Mouse (Mus musculus) v-Abl transformed pro-B cells (cell line): ENCODE data around the gene Nsl1.

Source experiments
- in situ Hi-C, 2 experiments: fragments of 400-800 bp; cut with MboI; formaldehyde crosslinking; loops; one replicate each; pipeline ENCODE4 v1.15.1; 2025; ENCODE audit not compliant: unreplicated experiment in 2 of 2

Gene Nsl1

DNA sequence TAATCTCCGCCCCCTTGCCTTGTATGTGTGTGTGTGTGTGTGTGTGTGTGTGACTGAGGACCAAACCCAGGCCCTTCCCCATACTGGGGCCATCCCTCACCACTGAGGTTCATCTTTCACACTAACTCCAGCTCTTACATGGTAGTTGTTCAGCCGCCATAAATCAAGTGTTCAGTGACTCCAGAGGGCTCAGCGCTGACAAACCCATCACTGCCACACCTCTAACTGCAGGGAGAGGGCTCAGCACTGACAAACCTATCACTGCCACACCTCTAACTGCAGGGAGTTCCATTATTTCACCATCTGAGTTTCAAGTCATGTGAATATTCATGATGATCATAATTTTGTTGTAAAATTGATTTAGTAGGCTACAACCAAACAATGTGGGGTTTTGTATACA is 9.3 kb upstream of the Nsl1 start:
- in situ Hi-C loops, result no loop called here

DNA sequence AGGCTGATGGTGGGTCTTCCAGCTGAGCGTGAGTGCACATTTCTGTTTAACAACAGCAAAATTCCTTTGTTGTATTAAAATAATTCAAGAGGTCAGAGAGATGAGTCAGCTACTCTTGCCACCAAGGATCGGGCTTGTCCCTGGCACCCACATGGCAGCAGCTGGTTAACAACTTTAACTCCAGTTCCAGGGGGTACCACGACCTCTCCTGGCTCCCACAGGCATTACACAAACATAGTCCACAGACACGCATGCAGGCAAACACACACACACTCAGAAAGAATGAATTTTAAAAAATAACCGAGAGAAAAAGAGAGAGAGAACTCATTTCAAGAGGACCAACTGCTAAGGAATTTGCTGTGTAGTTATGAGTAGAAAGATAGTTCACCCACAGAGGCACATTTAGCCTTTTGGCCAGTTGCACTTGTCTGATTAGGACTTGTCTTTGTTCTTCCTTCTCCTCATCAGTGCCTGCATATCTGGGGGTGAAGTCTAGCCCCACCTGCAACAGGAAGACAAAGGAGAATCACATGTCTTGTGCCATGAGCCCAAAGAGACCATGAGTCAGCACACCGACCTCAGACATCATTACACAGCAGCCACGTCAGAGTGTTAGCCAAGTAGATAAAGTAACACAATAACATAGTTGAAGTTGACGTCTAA is 7.8 kb upstream of the Nsl1 start:
- in situ Hi-C loops, result no loop called here

DNA sequence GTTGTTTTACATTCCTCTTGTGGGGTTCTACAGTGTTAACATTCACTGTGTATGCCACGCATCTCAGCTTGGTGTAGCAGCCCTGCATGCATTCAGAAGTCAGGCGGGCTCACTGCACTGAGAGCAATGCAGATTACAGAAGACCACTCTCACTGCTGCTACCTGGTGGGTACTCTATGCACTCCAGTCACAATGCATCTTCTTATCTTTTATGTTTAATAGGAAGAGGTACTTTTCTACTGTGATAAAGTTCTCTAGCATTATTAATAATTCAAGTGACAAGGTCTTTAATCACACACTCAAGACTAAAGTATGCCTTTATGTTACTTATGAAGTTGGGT is 7.3 kb upstream of the Nsl1 start:
- in situ Hi-C loops, result no loop called here

DNA sequence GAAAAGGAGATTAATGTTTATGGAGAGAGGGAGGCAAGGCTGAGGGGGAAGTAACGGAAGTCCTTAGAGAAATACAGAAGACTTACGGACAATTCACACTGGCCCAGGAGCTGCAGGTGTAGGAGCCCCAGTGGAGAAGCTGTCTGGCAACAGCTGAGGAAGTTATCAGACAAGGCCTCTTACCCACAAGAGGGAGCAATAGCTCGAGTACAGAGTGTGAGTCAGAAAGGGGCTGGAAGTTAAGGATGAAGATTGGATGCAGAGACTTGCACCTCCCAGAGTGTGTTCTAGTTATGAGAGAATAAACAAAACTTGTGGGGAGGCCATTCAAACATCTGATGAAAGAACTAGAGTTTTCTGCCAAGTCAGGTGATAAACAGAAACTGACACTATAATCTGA is 5.4 kb upstream of the Nsl1 start:
- in situ Hi-C loops, result no loop called here

DNA sequence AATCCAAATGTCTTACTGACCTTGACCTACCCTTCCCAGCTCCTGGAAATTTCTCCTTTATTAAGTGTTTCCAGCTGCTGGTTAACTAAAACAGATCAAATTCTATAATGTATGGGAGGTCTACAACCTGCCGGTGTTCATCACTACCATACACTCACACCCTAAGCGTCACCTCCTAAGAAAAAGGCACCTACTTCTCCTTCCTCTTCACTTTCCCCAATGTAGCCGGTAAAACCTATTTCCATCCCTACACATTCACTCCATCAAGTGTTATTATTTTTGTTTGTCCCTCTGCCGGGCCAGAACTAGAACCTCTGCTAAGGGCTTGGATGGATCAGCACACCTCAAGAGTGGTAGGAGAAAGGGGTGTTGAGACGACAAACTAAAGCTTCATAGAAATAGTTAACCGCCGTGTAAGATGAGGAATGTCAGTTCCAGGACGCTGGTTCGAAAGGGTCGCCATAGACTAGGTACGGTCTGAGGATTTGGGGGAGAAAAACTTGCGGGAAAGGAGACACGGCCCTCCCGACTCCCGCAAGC is 501 bp upstream of the Nsl1 start:
- in situ Hi-C loops, result loop anchor here in 1 of 2 experiments (5.0 kb wide), 1 partner anchor 35 kb away; the partner anchor contains the start of gene Flvcr1

DNA sequence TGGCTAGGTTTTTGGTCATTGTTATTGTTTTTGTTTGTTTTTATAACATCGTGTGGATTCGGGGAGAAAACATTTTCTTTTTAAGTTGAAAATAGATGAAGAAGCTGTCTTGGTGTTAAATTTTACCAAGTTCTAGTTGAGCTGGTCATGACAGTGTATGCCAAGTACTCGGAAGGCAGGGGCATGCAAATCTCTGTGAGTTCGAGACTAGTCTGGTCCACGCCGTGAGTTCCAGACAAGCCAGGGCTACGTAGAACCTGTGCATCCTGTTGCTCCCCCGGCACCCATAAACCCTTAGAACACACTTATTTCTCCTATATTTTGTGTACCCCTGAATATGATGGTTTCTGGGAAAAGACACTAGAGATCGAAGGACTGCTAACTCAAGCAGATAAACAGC is 888 bp downstream of the Nsl1 start:
- in situ Hi-C loops, result loop anchor here in 1 of 2 experiments (5.0 kb wide), 1 partner anchor 36 kb away; the partner anchor contains the start of gene Flvcr1

DNA sequence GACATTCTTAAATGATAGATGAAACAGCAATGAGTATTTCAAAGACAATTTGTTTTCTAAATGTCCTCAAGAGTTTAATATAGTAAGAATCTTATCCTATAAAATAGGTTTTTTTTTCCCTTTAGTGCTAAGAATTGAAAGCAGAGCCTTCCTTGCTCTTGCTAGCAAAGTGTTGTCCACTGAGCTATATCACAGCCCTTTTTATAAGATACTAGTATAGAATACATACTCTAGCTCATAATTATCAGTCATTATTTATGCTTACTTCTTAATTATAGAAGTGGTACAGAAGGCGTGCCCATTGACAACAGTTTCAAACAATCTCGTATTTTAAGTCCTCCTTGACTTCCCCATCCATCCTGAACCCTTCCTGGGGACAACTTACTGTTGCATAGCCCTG is 1.7 kb downstream of the Nsl1 start:
- in situ Hi-C loops, result loop anchor here in 1 of 2 experiments (5.0 kb wide), 1 partner anchor 37 kb away; the partner anchor contains the start of gene Flvcr1

DNA sequence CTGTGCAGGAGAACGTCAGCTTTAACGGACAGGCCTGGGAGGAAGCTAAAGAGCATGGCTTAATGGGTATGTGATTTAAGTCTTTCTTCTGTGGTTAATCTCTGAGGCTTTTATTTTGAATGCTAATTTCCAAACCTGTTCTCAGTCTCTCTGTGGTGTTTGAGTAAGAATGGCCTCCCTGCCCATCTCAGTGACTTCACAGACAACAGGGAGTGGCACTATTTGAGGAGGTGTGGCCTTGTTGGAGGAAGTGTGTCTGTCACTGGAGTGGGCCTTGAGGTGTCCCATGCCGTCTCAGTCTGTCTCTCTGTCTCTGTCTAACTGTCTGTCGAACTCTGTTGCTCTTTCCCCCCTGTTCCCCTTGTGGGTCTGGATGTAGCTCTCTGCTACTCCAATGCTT is 2.4 kb downstream of the Nsl1 start:
- in situ Hi-C loops, result no loop called here

DNA sequence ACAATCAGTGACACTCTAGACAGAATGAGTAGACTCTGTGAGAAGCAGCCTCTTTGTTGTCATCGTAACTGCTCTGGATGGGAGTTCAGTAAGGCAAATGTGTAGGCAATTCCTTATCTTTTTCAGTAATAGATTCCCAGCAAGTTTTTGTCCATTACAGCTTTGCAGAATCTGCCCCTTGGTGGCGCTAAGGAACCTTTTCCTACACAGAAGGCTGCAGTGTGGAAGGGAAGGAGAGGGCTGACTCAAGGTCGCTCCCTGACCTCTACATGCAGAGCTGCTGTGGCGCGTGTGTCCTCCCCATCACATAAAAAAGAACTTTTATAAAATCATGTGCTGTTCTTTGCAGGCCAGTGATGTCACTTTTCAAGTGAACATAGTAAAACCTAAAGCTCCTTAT is 5.6 kb downstream of the Nsl1 start:
- in situ Hi-C loops, result no loop called here

DNA sequence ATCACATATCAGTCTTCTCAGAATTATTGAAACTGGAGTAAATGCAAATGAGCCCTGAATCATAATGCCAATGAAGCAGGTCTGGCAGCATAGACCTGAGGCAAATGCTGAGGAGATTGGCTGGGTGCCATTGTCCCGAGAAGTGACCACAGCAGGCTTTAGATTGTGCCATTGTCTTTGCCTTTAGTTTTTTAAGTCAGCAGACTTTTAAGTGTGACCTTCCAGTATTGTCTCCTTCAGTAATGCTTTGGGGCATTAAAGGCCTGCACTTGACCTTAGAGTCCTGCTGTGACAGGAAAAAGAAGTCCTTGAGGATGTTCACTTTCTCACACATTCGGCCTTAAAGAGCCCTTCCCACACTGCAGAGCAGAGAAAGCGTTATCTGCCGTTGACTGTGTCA is 7.4 kb downstream of the Nsl1 start:
- in situ Hi-C loops, result no loop called here

DNA sequence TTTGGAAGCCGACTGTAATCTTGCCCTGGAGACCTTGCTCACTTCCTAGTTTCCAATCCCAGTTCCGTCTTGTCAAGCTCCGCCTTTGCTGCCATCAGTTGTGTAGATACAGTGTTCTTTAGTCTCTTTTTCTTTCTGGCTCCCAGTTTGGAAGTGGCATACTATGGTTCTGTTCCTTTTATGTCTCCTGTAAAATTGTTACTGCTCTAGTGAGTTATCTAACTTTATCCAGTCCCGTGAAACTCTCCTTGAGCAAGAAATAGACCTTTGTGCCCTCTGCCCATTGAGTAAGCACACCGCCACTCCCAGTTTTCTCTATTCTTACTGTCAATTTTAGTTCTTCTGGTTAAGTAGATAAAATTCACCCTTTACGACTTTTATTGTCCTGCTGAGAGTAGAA is 8.8 kb downstream of the Nsl1 start:
- in situ Hi-C loops, result no loop called here

DNA sequence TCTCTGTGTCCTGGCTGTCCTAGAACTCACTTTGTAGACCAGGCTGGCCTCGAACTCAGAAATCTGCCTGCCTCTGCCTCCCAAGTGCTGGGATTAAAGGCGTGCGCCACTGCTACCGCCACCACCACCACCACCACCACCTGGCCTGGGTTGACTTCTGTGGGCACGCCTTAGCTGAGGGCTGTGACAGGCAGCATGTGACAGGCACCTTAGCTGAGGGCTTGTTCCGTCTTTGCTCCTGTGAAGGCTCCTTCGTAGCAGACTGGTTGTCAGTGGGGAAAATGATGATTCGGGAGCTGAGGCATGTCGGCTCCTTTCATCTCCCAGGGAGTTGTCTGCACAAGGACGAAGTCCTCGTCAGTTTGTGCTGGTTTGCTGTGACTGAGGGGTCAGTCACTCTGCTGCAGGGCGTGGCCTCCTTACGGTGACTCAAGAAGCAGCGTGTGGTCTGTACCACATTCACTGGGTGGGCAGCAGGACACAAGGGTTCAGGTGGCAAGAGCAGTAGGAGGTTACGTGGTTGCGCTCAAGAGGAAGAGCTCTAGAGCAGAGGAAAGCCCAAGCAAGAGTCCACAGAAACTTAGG is 9.6 kb downstream of the Nsl1 start:
- in situ Hi-C loops, result no loop called here

DNA sequence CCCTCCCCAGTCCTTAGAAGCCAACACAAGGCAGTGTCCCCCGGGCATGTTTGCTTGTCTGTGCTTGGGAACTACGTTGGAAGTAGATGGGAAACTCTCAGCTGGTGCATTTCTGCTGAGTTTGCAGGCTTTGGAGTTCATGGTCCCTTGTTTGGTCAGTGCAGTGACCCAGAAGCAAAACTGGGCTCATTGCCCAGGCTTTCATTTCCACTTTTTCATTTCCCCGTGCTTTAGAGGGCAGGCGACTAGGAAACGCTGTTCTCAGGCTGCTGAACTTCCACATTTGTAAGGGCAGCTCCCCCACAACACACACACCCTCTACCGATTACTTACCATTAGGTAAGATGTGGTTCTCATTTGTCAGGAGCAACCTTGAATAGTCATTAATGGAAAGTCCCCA is 10.2 kb downstream of the Nsl1 start:
- in situ Hi-C loops, result no loop called here

DNA sequence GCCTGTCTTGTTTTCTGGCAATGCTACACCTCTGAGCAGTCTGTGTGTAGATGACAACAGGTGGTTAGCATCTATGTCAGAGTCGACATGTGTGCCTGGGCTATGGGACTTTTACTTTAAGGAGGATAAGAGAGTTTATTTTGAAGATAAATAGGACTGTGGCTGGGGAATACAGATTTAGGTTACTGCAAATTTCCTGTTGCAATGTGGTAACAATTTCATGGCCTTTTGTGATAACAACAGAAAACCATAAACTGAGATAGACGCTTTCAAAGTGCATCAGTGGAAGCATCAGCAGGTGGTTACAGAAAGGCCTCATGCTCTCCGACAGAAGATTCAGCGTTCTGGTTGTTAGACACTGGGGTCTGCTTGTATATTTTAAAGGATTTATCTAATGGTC is 10.7 kb downstream of the Nsl1 start:
- in situ Hi-C loops, result no loop called here

DNA sequence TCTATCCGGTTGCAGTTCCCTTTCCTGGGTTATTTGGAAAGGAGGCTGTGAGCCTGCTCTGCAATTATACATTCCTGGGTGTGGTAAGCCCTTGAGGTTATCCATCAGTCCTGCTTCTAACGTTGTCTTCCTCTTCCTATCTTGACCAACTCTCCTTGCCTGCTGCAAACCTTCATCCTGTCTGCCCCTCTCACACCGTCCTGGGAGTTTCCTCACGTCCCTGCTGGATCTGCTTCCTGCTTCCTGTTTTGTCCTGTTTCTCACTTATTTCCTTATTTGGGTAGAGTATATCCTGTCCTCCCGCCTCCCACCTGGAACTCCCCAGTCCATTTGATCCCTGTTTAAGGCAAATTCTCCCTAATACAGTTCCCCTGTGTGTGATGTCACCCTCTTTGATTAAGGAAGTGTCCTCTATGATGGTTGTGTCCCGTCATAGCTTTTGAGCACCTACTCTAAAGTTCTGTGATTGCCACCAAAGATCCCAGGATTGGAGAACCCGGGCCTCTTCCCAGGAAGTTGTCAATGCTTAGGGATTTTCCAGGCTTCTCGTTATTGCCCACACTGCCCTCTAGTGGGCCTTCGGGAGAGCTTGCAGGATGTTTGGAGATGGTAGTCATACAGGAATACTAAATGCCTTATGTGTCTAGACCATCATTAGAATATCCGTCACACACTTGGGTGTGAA is 12.5 kb downstream of the Nsl1 start:
- in situ Hi-C loops, result loop anchor here in 1 of 2 experiments (5.0 kb wide), 1 partner anchor 133 kb away; no protein-coding TSS in a partner anchor

DNA sequence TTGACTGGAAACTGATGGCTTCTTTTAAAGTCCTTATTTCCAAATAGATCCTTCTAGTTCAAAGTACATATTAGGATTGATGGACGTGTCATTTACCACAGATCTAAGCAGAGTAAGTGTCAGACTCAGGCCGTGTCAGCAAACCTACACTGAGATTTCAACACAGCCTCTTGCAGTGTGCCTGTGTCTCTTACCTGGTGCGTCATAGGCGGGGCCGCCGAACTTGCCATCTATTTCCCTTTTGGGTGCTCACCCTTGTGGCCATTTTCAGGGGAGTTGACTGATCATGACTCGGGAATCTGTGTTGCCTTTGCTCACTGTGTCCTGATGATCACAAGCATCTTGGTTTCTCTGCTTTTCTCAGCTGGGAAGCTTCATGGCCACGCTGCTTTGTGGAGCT is 20.4 kb downstream of the Nsl1 start:
- in situ Hi-C loops, result no loop called here

DNA sequence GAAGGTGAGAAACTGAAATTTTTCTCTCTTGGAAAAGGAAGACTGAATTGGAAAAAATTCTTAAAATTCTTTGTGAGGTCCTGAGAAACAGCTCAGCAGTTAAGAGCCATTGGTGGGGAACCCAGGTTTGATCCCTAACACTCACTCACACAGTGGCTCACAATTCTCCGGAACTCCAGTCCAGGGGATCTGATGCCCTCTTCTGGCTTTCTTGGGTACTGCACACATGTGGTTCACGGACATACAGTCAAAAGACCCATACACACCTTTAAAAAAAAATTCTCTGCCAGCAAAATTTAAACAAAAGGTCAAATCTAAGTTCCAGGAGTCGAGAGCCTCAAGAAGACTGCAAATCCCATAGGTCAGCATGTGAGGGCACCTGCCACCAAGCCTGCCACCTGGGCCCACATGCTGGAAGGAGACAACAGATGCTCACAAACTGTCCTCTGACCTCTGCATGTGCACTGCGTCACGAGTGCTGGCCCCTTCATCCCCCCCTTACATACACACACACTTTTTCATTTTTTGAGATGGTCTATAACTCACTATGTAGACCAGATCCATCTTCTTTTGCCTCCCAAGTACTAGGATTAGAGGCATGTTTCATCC is 22.2 kb downstream of the Nsl1 start:
- in situ Hi-C loops, result loop anchor here (5.0 kb wide), 3 partner anchors 87 to 197 kb away; no protein-coding TSS in a partner anchor

DNA sequence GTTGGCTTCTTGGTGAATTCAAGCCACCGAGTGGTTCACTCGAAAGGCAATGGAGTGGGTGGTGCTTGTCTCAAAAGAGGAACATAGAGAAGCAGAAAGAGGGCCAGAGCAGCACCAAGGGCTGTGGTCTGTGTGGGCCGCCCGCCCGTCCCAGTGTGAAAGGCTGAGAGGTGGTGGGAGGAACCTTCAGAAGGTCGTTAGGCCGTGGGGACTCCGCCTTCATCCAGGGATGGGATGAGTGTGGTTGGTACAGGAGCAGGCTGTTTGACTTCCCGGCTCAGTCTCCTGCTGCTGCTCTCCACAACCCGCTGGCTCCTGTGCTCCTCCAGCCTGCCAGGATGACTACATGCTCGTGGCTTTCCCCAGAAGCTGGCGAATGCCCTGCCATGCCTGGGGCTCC is 22.8 kb downstream of the Nsl1 start:
- in situ Hi-C loops, result loop anchor here (5.0 kb wide), 3 partner anchors 87 to 197 kb away; no protein-coding TSS in a partner anchor

DNA sequence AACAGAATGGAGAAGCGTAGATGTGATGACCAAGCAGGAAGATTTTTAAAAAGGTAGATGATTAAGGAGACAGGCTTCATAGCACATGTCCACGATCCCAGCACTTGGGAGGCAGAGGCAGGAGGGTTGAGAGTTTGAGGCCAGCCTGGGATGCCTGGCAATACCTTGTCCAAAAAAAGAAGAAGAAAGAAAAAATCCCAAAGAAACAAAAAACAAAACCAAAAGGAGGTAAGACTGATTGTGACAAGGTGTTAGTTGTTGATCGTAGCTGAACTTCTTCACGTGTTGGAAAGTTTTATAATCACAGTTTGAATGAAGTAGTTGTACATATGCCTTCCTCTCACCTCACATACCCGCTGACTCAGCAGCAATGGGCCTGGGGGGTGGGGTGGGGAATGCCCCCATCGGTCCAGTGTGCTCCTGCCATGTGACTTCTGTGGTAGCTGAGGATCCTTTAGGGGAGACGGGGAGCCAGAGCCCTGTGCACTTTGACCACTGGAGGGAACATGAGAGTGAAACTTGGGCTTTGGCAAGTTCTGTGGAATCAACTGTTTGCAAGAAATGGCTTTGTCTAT is 23.6 kb downstream of the Nsl1 start:
- in situ Hi-C loops, result loop anchor here (5.0 kb wide), 3 partner anchors 86 to 196 kb away; no protein-coding TSS in a partner anchor

DNA sequence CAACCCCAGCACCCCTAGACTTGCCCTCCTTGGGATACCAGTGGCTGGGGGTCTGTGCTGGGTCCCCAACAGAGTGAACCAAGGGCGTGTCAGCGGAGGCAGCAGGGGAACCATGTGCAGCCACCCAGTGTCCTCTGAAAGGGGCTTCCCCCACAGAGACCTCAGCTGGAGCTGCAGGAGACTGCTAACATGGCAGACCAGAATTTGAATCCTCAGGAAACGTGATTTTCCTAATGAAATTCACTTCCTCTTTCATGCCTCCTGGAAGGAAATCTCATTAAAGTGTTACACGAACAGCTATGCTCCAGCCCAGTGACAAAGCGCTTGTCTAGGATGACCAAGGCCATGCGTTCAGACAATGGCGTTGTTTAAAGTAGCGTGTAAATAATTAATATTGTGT is 24.1 kb downstream of the Nsl1 start:
- in situ Hi-C loops, result loop anchor here (5.0 kb wide), 3 partner anchors 85 to 195 kb away; no protein-coding TSS in a partner anchor

DNA sequence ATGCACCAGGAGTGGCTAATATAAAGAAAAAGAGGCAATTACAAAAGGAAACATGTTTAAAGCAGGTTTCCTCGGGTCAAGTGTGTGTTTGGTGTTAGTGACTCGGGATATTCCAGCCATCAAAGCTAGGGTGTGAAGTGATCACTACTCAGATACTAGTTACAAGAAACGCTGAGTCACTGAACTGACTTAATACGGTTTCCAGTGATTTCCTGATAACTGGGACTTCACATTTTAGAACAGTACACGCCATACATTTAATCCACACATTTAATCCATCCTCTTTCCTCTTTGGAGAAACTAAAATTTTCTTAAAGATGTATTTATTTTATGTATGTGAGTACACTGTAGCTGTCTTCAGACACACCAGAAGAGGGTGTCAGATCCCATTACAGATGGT is 25.1 kb downstream of the Nsl1 start:
- in situ Hi-C loops, result loop anchor here (5.0 kb wide), 3 partner anchors 84 to 194 kb away; no protein-coding TSS in a partner anchor
